ENCODE assay signal across 7 mouse cellular contexts in the genomic region with DNA sequence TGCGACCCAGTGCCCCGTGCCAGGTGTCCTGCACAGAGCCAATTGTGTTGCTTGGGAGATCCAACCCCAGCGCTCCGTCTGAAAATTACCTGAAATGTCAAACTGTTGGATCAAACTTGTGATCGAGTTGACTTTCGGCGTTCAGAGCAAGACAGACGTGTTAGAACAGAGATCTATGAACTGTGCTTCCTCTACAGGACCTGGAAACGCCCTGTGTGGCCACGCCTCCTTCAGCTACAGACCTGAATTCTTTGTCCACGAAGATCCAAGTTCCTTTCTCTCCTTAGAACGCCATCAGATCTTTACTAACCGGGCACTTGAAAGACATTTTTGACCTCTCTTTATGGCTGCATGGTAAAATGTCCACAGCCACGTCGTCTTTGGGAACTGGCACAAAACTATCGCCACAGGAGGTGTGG. TPM values are rescaled to one million over a fixed set of nuclear protein-coding genes. Genes with fewer than 3 reads are reported as not detected.
DNase-seq lines count a peak whose midpoint lies in the region; ATAC-seq and TF ChIP-seq lines count a peak whose summit lies in the region.

TSS of gene Osmr (minus strand) at position 369 of the 419 bp plus-strand sequence.

- H3K4me2 ChIP-seq in forebrain, postnatal 0 days (ENCODE audit: low read depth), result peak within 1 kb of the TSS; percentile 55
- peak within 1 kb of the TSS; percentile 93 for H3K4me2 ChIP-seq in limb, embryonic 14.5 days (replicated peaks; ENCODE audit: low read depth, low read length, severe bottlenecking)
- peak within 1 kb of the TSS; percentile 78 for H3K4me2 ChIP-seq in neural tube, embryonic 15.5 days

- 7% methylated on average over 16 of the region's 16 CpGs for WGBS in forebrain, postnatal 0 days
- WGBS in limb, embryonic 14.5 days, result 5% methylated on average over 16 of the region's 16 CpGs
- 9% methylated on average over 16 of the region's 16 CpGs for WGBS in neural tube, embryonic 15.5 days

- H3K27me3 ChIP-seq in ES-Bruce4 (ENCODE audit: control insufficient read depth, insufficient read depth, low read length, poor library complexity, severe bottlenecking), result no peaks in the 10 kb centered on the region; the same call in 1 of the 2 replicates
- peaks cover 30% of the 10 kb centered on the region for H3K27me3 ChIP-seq in forebrain, postnatal 0 days (ENCODE audit: insufficient read depth, low read length)
- H3K27me3 ChIP-seq in limb, embryonic 14.5 days (ENCODE audit: control insufficient read depth, insufficient read depth, low read length), result peaks cover 14% of the 10 kb centered on the region
- H3K27me3 ChIP-seq in neural tube, embryonic 15.5 days (replicated peaks), result peaks cover 18% of the 10 kb centered on the region

- H3K4me1 ChIP-seq in ES-Bruce4 (ENCODE audit: control insufficient read depth, insufficient read depth, low read length), result peaks cover 2% of the 10 kb centered on the region
- peaks cover 5% of the 10 kb centered on the region; the same call in 1 of the 2 replicates for H3K4me1 ChIP-seq in forebrain, postnatal 0 days (ENCODE audit: insufficient read depth)
- no peaks in the 10 kb centered on the region for H3K4me1 ChIP-seq in limb, embryonic 14.5 days (ENCODE audit: control insufficient read depth, insufficient read depth, low read length)
- peaks cover 19% of the 10 kb centered on the region for H3K4me1 ChIP-seq in neural tube, embryonic 15.5 days

- no peak for TF ChIP-seq EP300 in ES-Bruce4 (IDR thresholded peaks at IDR 0.05; ENCODE audit: insufficient read depth, low read depth, low read length)

- H3K27ac ChIP-seq in ES-Bruce4 (ENCODE audit: insufficient read depth, low read length), result no peak within 1 kb of the TSS
- no peak within 1 kb of the TSS for H3K27ac ChIP-seq in forebrain, postnatal 0 days (ENCODE audit: low read depth, low read length)
- no peak within 1 kb of the TSS for H3K27ac ChIP-seq in limb, embryonic 14.5 days (replicated peaks; ENCODE audit: low read depth, low read length)
- no peak within 1 kb of the TSS for H3K27ac ChIP-seq in neural tube, embryonic 15.5 days (replicated peaks)

- peak within 1 kb of the TSS; percentile 51 for H3K4me3 ChIP-seq in ES-Bruce4 (ENCODE audit: low read depth, low read length)
- peak within 1 kb of the TSS; percentile 32 for H3K4me3 ChIP-seq in forebrain, postnatal 0 days (ENCODE audit: low read depth, low read length)
- peak within 1 kb of the TSS; percentile 51 for H3K4me3 ChIP-seq in limb, embryonic 14.5 days (replicated peaks; ENCODE audit: low read length)
- H3K4me3 ChIP-seq in neural tube, embryonic 15.5 days (replicated peaks), result peak within 1 kb of the TSS; percentile 41

- TF ChIP-seq POLR2A in ES-Bruce4 (IDR thresholded peaks at IDR 0.05; ENCODE audit: insufficient read depth, low read length), result no peak
- no peak for TF ChIP-seq POLR2A in limb, embryonic 14.5 days (IDR thresholded peaks at IDR 0.05; ENCODE audit: borderline replicate concordance, extremely low read depth, insufficient read depth, insufficient read length)

- H3K9me3 ChIP-seq in ES-Bruce4 (replicated peaks; ENCODE audit: control insufficient read depth, insufficient read depth, low read length, poor library complexity, severe bottlenecking), result no peaks in the 10 kb centered on the region
- no peaks in the 10 kb centered on the region for H3K9me3 ChIP-seq in forebrain, postnatal 0 days (ENCODE audit: low read length)
- no peaks in the 10 kb centered on the region for H3K9me3 ChIP-seq in limb, embryonic 14.5 days (ENCODE audit: control insufficient read depth, low read length)
- no peaks in the 10 kb centered on the region for H3K9me3 ChIP-seq in neural tube, embryonic 15.5 days (replicated peaks)

- ATAC-seq in forebrain, postnatal 0 days, result no peak
- peak; percentile 23; the same call in 1 of the 2 replicates for ATAC-seq in limb, embryonic 14.5 days (ENCODE audit: low FRiP score, low read depth)
- 0 out of 2 replicates have a peak, but pooled peaks have one; percentile 21 for ATAC-seq in neural tube, embryonic 15.5 days (ENCODE audit: low FRiP score)

- H3K9ac ChIP-seq in ES-Bruce4 (ENCODE audit: low read depth, poor library complexity, severe bottlenecking), result peak within 1 kb of the TSS; percentile 45
- peak within 1 kb of the TSS; percentile 28; the same call in 1 of the 2 replicates for H3K9ac ChIP-seq in forebrain, postnatal 0 days
- H3K9ac ChIP-seq in limb, embryonic 14.5 days (ENCODE audit: low read depth, low read length, severe bottlenecking), result peak within 1 kb of the TSS; percentile 60
- peak within 1 kb of the TSS; percentile 37 for H3K9ac ChIP-seq in neural tube, embryonic 15.5 days (replicated peaks)

- DNase-seq in 3T3-L1 (ENCODE audit: low read depth, low spot score), result peak; percentile 80
- DNase-seq in forebrain, postnatal 0 days, result no peak
- DNase-seq in limb, embryonic 14.5 days (ENCODE audit: low spot score), result peak; percentile 20
- no peak for DNase-seq in gastrocnemius, postnatal 25 days
- DNase-seq in natural killer cell, adult 2 months (ENCODE audit: low spot score in 2 of 2), result no peak

- H3K36me3 ChIP-seq in ES-Bruce4 (ENCODE audit: control insufficient read depth, insufficient read depth, low read length, poor library complexity, severe bottlenecking), result no peaks in the 10 kb centered on the region
- H3K36me3 ChIP-seq in forebrain, postnatal 0 days (ENCODE audit: insufficient read depth), result no peaks in the 10 kb centered on the region
- no peaks in the 10 kb centered on the region for H3K36me3 ChIP-seq in limb, embryonic 14.5 days (ENCODE audit: control insufficient read depth, insufficient read depth, low read length)
- H3K36me3 ChIP-seq in neural tube, embryonic 15.5 days, result no peaks in the 10 kb centered on the region

- no peak for TF ChIP-seq CTCF in ES-Bruce4 (IDR thresholded peaks at IDR 0.05; ENCODE audit: low read depth, low read length)
- TF ChIP-seq CTCF in forebrain, postnatal 0 days (IDR thresholded peaks at IDR 0.05; ENCODE audit: low read depth), result no peak

RNA-seq across cellular contexts. Expression of gene Osmr, which starts in this region (rescaled TPM):
- polyA plus RNA-seq in ES-Bruce4 (2011; ENCODE audit: insufficient read depth, insufficient read length, low read depth, missing spikeins), result 1.4 and 1.8 TPM in 2 replicates
- 1.8 and 2.6 TPM in 2 replicates for total RNA-seq in forebrain, postnatal 0 days (2014; rRNA removed)
- 1.1 and 1.7 TPM in 2 replicates for polyA plus RNA-seq in forebrain, postnatal 0 days (2015; fragmentation: Nextera tagmentation; extraction: Ambion mirVana)
- 2.0 and 2.1 TPM in 2 replicates for polyA plus RNA-seq in limb, embryonic 14.5 days (2012; rRNA removed)
- 1.2 and 2.0 TPM in 2 replicates for polyA plus RNA-seq in limb, embryonic 14.5 days (2014; fragmentation: Nextera tagmentation; extraction: Ambion mirVana)
- polyA plus RNA-seq in neural tube, embryonic 15.5 days (2015; fragmentation: Nextera tagmentation; extraction: Ambion mirVana), result 1.8 and 2.5 TPM in 2 replicates
- total RNA-seq in gastrocnemius, postnatal 25 days (2021), result 1 to 10 TPM; 3.7 to 5.4 TPM

Comparison
In these comparisons a context has a peak if more than half of its experiments do, and no peak if none do; other contexts are left out.
1. DNase-seq: peak in 3T3-L1 (single experiment) and limb, embryonic 14.5 days (single experiment); none in forebrain, postnatal 0 days (single experiment), gastrocnemius, postnatal 25 days (single experiment) and natural killer cell, adult 2 months (0 of 2).
2. Peak in every context shown above with its lines, with median percentiles within 50 percentile points of each other: H3K4me3 ChIP-seq, H3K9ac ChIP-seq and H3K4me2 ChIP-seq.